Mouse (Mus musculus) limb, embryonic 10.5 days (tissue): ENCODE results near the gene Ankrd65. TPM values are rescaled to one million over a fixed set of nuclear protein-coding genes. Genes with fewer than 3 reads are reported as not detected.

Experiments used
- DNase-seq: peaks from one replicate; pipeline ENCODE4 v3.0.0-alpha.2; 2017; ENCODE audit warnings: low spot score
- H3K27ac ChIP-seq: fragments of 300-500 bp; sonication (generic); 2 replicates; pipeline ENCODE4 v1.5.1; 2016; ENCODE audit warnings: mild to moderate bottlenecking
- H3K27me3 ChIP-seq: fragments of 300-500 bp; sonication (generic); 2 replicates; pipeline ENCODE4 v1.6.1; 2016; ENCODE audit warnings: low read depth, mild to moderate bottlenecking; ENCODE audit not compliant: poor library complexity, severe bottlenecking
- H3K36me3 ChIP-seq: fragments of 300-500 bp; sonication (generic); 2 replicates; pipeline ENCODE4 v1.6.1; 2016; ENCODE audit warnings: mild to moderate bottlenecking, moderate library complexity
- H3K4me1 ChIP-seq: fragments of 300-500 bp; sonication (generic); 2 replicates; pipeline ENCODE4 v1.6.1; 2016
- H3K4me3 ChIP-seq: fragments of 300-500 bp; sonication (generic); 2 replicates; pipeline ENCODE4 v1.5.1; 2016; ENCODE audit warnings: mild to moderate bottlenecking, moderate library complexity
- H3K9me3 ChIP-seq: fragments of 300-500 bp; sonication (generic); replicated peaks from 2 replicates; pipeline ENCODE4 v1.6.1; 2016; ENCODE audit warnings: mild to moderate bottlenecking
- WGBS: fragments of 180-500 bp; shearing (Covaris S2); methylation state at CpG from one replicate; pipeline ENCODE4 v1.1.7; 2016; 5-methylcytosine and 5-hydroxymethylcytosine counted together
- microRNA-seq: library from miRNA; unstranded; fragments of <30 nt; microRNA quantifications from one replicate; pipeline ENCODE4, GENCODE M21; 2017
- polyA plus RNA-seq: library from polyadenylated mRNA; unstranded; fragments of >200 nt; fragmentation: Nextera tagmentation; extraction: Ambion mirVana; gene quantifications from 2 replicates; pipeline ENCODE4 v1.2.1, GENCODE M21; 2016

Ankrd65 gene
- polyA plus RNA-seq, 1 experiment from 2014 or later, result not detected

DNA sequence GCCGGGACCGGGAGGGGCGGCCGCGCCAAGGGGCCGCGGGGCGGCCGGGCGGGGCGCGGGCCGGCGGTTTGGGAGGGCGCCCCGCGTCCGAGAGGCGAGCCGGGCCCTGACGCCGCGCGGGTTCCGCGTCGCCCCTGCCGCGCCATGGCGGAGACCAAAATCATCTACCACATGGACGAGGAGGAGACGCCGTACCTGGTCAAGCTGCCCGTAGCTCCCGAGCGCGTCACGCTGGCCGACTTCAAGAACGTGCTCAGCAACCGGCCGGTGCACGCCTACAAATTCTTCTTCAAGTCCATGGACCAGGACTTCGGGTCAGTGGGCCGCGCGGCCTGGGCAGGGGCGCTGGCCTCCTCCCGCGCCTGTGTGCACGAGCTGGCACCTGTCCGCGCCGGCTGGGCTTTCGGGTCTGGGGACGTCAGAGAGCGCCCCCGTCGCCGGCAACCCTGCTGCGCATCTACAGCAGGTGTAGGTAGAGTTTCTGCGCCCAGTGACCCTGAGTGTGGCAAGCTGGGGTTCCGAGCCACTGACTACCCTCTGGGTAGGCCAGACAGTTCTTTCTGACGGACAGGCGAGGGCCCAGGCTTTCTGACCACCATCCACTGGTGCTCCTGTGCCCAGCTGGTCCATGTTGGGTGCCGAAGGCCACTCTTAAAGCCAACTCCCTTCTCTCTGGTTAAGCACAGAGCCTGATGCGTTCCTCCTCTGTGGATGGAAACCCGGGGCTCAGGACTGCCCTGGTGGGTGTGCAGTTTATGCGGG, 57.5 kb downstream of the Ankrd65 start:
- peak; percentile 67 for DNase-seq
- Histone ChIP-seq H3K4me3 (peak overlapping the region; percentile 82), H3K27me3 (0 out of 2 replicates have a peak, but pooled peaks cover under 1% of the 10 kb centered on the region), H3K9me3 (no peaks in the 10 kb centered on the region), H3K36me3 (peaks cover 15% of the 10 kb centered on the region), H3K27ac (peak overlapping the region; percentile 89), H3K4me1 (peaks cover 24% of the 10 kb centered on the region)
- 2% methylated on average over 69 of the region's 69 CpGs for WGBS

DNA sequence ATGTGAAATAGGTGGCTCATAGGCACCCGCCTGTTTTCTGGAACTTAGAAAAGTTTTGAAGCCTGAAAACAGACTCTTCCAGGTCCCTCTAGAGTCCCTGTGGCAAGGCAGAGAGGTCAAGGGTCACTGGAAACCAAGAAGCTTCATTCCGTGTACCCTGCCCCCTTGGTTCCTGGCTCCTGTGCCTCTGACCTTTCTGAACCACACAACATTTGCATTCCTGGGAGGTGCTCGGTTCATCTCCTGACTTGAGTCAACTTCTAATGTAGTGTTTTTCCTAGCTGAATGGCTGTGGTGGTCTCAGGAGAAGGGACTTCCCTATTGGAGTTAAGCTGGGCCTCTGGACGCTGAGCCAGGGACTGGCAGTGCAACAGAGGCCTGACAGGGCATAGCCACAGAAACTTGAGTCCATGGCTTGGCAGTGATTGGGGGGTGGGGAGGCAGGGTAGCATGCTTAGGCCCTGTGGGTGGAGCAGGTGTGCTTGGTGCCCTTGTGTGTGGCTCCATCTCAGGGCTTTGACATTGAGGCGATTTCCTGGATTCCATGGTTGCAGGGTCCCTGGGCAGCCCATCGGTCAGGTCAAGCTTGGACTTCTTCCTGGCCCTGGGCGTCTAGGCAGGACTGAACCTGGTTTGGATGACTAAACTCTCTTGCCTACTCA, 58.3 kb downstream of the Ankrd65 start:
- Histone ChIP-seq H3K36me3 (peaks cover 14% of the 10 kb centered on the region), H3K4me1 (peaks cover 24% of the 10 kb centered on the region), H3K4me3 (peak overlapping the region; percentile 82), H3K9me3 (no peaks in the 10 kb centered on the region), H3K27ac (no peak overlapping the region), H3K27me3 (no peaks in the 10 kb centered on the region)
- no peak for DNase-seq
- WGBS, result 60% methylated on average over 7 of the region's 7 CpGs

Small RNA genes within 50 kb of the gene (microRNA-seq; reads per million reads assigned to microRNA genes)
- not detected for gene Gm27743

Other genes starting within 250 kb of the Ankrd65 start
- 116 and 119 TPM in 2 replicates for gene Nadk, start 228.1 kb upstream of the Ankrd65 start, polyA plus RNA-seq
- 12.2 and 13.6 TPM in 2 replicates for gene Slc35e2, start 189.0 kb upstream of the Ankrd65 start, polyA plus RNA-seq
- gene Cdk11b, start 165.6 kb upstream of the Ankrd65 start, polyA plus RNA-seq, result 74.1 and 74.8 TPM in 2 replicates
- not detected in 2 replicates for gene Gm10563, start 145.0 kb upstream of the Ankrd65 start, polyA plus RNA-seq
- 8.4 and 10.4 TPM in 2 replicates for gene Mmp23, start 137.1 kb upstream of the Ankrd65 start, polyA plus RNA-seq
- 18.9 and 25.2 TPM in 2 replicates for gene Mib2, start 121.2 kb upstream of the Ankrd65 start, polyA plus RNA-seq
- gene Fndc10, start 96.1 kb upstream of the Ankrd65 start, polyA plus RNA-seq, result 1.5 and 2.6 TPM in 2 replicates
- gene Ssu72, start 85.6 kb upstream of the Ankrd65 start, polyA plus RNA-seq, result 161 and 163 TPM in 2 replicates
- 0.58 and 0.79 TPM in 2 replicates for gene Tmem240, start 55.6 kb upstream of the Ankrd65 start, polyA plus RNA-seq
- gene Atad3a, start 29.3 kb upstream of the Ankrd65 start, polyA plus RNA-seq, result 138 and 161 TPM in 2 replicates
- gene Vwa1, start 15.7 kb upstream of the Ankrd65 start, polyA plus RNA-seq, result 4.7 and 6.6 TPM in 2 replicates
- gene Tmem88b, start 4.6 kb upstream of the Ankrd65 start, polyA plus RNA-seq, result 0.30 and 0.33 TPM in 2 replicates
- 246 and 297 TPM in 2 replicates for gene Mrpl20, start 12.4 kb downstream of the Ankrd65 start, polyA plus RNA-seq
- gene Ccnl2, start 22.1 kb downstream of the Ankrd65 start, polyA plus RNA-seq, result 174 and 196 TPM in 2 replicates
- gene Aurkaip1, start 40.8 kb downstream of the Ankrd65 start, polyA plus RNA-seq, result 186 and 204 TPM in 2 replicates
- gene Mxra8, start 49.2 kb downstream of the Ankrd65 start, polyA plus RNA-seq, result 39.2 and 48.9 TPM in 2 replicates
- 3.8 and 4.7 TPM in 2 replicates for gene Dvl1, start 57.0 kb downstream of the Ankrd65 start, polyA plus RNA-seq
- gene Tas1r3, start 72.9 kb downstream of the Ankrd65 start, polyA plus RNA-seq, result 0.24 and 0.31 TPM in 2 replicates
- 18.9 and 19.0 TPM in 2 replicates for gene Cptp, start 79.0 kb downstream of the Ankrd65 start, polyA plus RNA-seq
- gene Ints11, start 79.1 kb downstream of the Ankrd65 start, polyA plus RNA-seq, result 106 and 107 TPM in 2 replicates
- 52.4 and 55.5 TPM in 2 replicates for gene Pusl1, start 101.3 kb downstream of the Ankrd65 start, polyA plus RNA-seq
- 20.9 and 25.3 TPM in 2 replicates for gene Acap3, start 101.4 kb downstream of the Ankrd65 start, polyA plus RNA-seq
- gene Ube2j2, start 153.4 kb downstream of the Ankrd65 start, polyA plus RNA-seq, result 163 and 168 TPM in 2 replicates
- gene C1qtnf12, start 171.9 kb downstream of the Ankrd65 start, polyA plus RNA-seq, result 23.4 and 24.5 TPM in 2 replicates
- 13.3 and 14.8 TPM in 2 replicates for gene B3galt6, start 202.2 kb downstream of the Ankrd65 start, polyA plus RNA-seq
- gene Sdf4, start 202.4 kb downstream of the Ankrd65 start, polyA plus RNA-seq, result 143 and 149 TPM in 2 replicates
- gene Tnfrsf4, start 223.4 kb downstream of the Ankrd65 start, polyA plus RNA-seq, result 0.60 and 0.61 TPM in 2 replicates
- 1.2 and 1.5 TPM in 2 replicates for gene Tnfrsf18, start 235.7 kb downstream of the Ankrd65 start, polyA plus RNA-seq